Comparison of ENCODE assay signal across 8 mouse cellular contexts in the genomic region with DNA sequence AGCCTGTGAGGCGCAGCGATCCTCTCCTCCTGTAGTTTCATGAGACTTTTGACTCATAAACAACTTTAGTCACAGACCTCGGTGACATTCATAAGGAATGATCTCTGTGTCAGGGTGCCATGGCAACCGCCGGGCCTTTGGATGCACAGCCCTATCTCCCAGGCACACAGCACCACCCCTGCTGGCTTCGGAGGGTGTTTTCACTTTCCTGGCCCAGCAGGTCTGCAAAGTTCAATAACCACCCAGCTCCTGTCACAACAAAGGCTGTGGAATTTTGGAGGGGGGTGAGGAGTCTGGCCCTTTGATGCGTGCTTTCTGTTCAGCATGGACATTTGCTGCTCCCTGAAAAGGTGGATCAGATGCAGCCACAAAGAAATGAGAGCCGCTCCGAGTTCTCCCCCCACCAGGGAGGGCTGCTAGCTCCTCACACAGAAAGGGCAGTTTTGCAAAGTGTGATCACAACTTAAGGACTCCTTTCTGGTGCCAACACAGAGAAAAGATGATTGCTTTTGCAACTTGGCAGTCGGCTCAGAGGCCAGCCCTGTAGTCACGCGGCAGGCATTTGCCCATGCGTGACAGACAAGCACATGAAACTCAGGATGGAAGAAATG.
DNase-seq lines count a peak whose midpoint lies in the region; ATAC-seq and TF ChIP-seq lines count a peak whose summit lies in the region.

No protein-coding gene starts in this region.

- intact Hi-C loops in heart, postnatal 36 days (cut with DNase I) = no loop called here
- intact Hi-C loops in left cerebral cortex, postnatal 25 days (cut with DNase I) = no loop called here

- WGBS in heart, embryonic 11.5 days (ENCODE audit: insufficient replicate concordance) = 29% methylated on average over 13 of the region's 13 CpGs
- 6% methylated on average over 13 of the region's 13 CpGs for WGBS in hindbrain, embryonic 15.5 days
- 44% methylated on average over 13 of the region's 13 CpGs for WGBS in intestine, postnatal 0 days

- no peak overlapping the region for H3K27ac ChIP-seq in heart, embryonic 11.5 days (ENCODE audit: low read depth, low read length)
- H3K27ac ChIP-seq in hindbrain, embryonic 15.5 days (replicated peaks) = peak overlapping the region; percentile 51
- no peak overlapping the region for H3K27ac ChIP-seq in intestine, postnatal 0 days (ENCODE audit: low read depth, low read length)

- no peaks in the 10 kb centered on the region for H3K36me3 ChIP-seq in heart, embryonic 11.5 days (ENCODE audit: control insufficient read depth, insufficient read depth, low read length)
- H3K36me3 ChIP-seq in hindbrain, embryonic 15.5 days = no peaks in the 10 kb centered on the region
- H3K36me3 ChIP-seq in intestine, postnatal 0 days (ENCODE audit: control insufficient read depth, insufficient read depth) = no peaks in the 10 kb centered on the region

- H3K27me3 ChIP-seq in heart, embryonic 11.5 days (ENCODE audit: control insufficient read depth, insufficient read depth, low read length) = no peaks in the 10 kb centered on the region
- H3K27me3 ChIP-seq in hindbrain, embryonic 15.5 days = no peaks in the 10 kb centered on the region
- no peaks in the 10 kb centered on the region for H3K27me3 ChIP-seq in intestine, postnatal 0 days (replicated peaks; ENCODE audit: control insufficient read depth, insufficient read depth, low read length)

- TF ChIP-seq CTCF in intestine, postnatal 0 days (IDR thresholded peaks at IDR 0.05; ENCODE audit: low read depth) = no peak

- peaks cover 6% of the 10 kb centered on the region; the same call in 1 of the 2 replicates for H3K4me1 ChIP-seq in heart, embryonic 11.5 days (ENCODE audit: control insufficient read depth, insufficient read depth, low read length)
- peaks cover 24% of the 10 kb centered on the region for H3K4me1 ChIP-seq in hindbrain, embryonic 15.5 days (replicated peaks)
- H3K4me1 ChIP-seq in intestine, postnatal 0 days (replicated peaks; ENCODE audit: control insufficient read depth, insufficient read depth, low read length) = no peaks in the 10 kb centered on the region

- no peak overlapping the region for H3K4me3 ChIP-seq in heart, embryonic 11.5 days (ENCODE audit: low read depth, low read length)
- no peak overlapping the region for H3K4me3 ChIP-seq in hindbrain, embryonic 15.5 days
- no peak overlapping the region for H3K4me3 ChIP-seq in intestine, postnatal 0 days (ENCODE audit: low read depth, low read length)

- H3K9ac ChIP-seq in heart, embryonic 11.5 days (ENCODE audit: low read depth, low read length) = no peak overlapping the region
- no peak overlapping the region for H3K9ac ChIP-seq in hindbrain, embryonic 15.5 days
- no peak overlapping the region for H3K9ac ChIP-seq in intestine, postnatal 0 days (ENCODE audit: low read depth, low read length)

- H3K4me2 ChIP-seq in heart, embryonic 11.5 days = peak overlapping the region; percentile 19; the same call in 1 of the 2 replicates
- H3K4me2 ChIP-seq in hindbrain, embryonic 15.5 days = peak overlapping the region; percentile 32
- H3K4me2 ChIP-seq in intestine, postnatal 0 days (replicated peaks; ENCODE audit: low read depth) = no peak overlapping the region

- DNase-seq in heart, postnatal 36 days = no peak
- DNase-seq in embryo, embryonic 10 days (ENCODE audit: low spot score) = peak; percentile 86
- DNase-seq in left cerebral cortex, postnatal 25 days (ENCODE audit: low spot score in 2 of 2) = peak; percentile 34 to 61
- peak; percentile 62 for DNase-seq in retina, embryonic 14.5 days (ENCODE audit: low spot score)
- no peak for DNase-seq in adipocyte (ENCODE audit: low spot score)

- H3K9me3 ChIP-seq in heart, embryonic 11.5 days (replicated peaks; ENCODE audit: control insufficient read depth, low read length) = no peaks in the 10 kb centered on the region
- no peaks in the 10 kb centered on the region for H3K9me3 ChIP-seq in hindbrain, embryonic 15.5 days
- no peaks in the 10 kb centered on the region for H3K9me3 ChIP-seq in intestine, postnatal 0 days (ENCODE audit: control insufficient read depth)

- no peak for ATAC-seq in heart, embryonic 11.5 days (replicated peaks; ENCODE audit: insufficient number of reproducible peaks, low FRiP score, low TSS enrichment)
- peak; percentile 88 for ATAC-seq in hindbrain, embryonic 15.5 days (ENCODE audit: low FRiP score, low read depth)
- ATAC-seq in intestine, postnatal 0 days = no peak

Comparison
In these comparisons a context has a peak if more than half of its experiments do, and no peak if none do; other contexts are left out.
1. DNase-seq: peak in embryo, embryonic 10 days (single experiment), left cerebral cortex, postnatal 25 days (2 of 2) and retina, embryonic 14.5 days (single experiment); none in heart, postnatal 36 days (0 of 2) and adipocyte (single experiment).